Mouse (Mus musculus): ENCODE data around the gene Trank1. TPM values are rescaled to one million over a fixed set of nuclear protein-coding genes. Genes with fewer than 3 reads are reported as not detected.

Gene Trank1
- polyA plus RNA-seq, 1 experiment = not detected

DNA sequence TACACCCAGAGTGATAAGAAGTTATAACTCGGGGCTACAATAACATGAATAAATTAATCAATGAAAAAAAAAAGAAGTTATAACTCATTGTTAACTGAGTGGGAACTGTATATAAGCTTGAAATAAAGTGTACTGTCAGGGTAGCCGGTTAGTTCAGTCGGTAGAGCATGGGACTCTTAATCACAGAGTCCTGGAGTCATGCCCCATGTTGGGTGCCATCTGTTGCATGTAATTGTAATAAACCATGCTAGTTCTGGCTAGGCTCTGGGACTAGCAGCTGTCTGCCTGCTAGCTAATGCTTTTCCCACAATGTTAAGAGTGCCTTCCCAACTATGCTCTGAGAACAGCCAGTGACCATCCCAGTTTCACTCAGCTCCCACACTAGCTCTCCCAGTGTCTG lies 60.5 kb downstream of the Trank1 start:
- H3K4me2 ChIP-seq (ENCODE audit: low read depth) = no peak overlapping the region
- no peak overlapping the region for H3K4me3 ChIP-seq
- no peaks in the 10 kb centered on the region for H3K79me2 ChIP-seq (ENCODE audit: control insufficient read depth, insufficient read depth)
- no peaks in the 10 kb centered on the region for H3K36me3 ChIP-seq (ENCODE audit: control insufficient read depth, insufficient read depth)
- TF ChIP-seq CEBPB (IDR thresholded peaks at IDR 0.05; ENCODE audit: insufficient read depth, poor library complexity, severe bottlenecking) (no peak), REST (IDR thresholded peaks at IDR 0.05; ENCODE audit: insufficient read depth, insufficient read length) (no peak), POLR2AphosphoS2 (IDR thresholded peaks at IDR 0.05; ENCODE audit: insufficient read length, low read depth) (no peak)
- H3K27me3 ChIP-seq (ENCODE audit: control insufficient read depth, insufficient read depth, insufficient read length) = no peaks in the 10 kb centered on the region
- no peak overlapping the region for H3ac ChIP-seq (ENCODE audit: control insufficient read depth, insufficient read length)

DNA sequence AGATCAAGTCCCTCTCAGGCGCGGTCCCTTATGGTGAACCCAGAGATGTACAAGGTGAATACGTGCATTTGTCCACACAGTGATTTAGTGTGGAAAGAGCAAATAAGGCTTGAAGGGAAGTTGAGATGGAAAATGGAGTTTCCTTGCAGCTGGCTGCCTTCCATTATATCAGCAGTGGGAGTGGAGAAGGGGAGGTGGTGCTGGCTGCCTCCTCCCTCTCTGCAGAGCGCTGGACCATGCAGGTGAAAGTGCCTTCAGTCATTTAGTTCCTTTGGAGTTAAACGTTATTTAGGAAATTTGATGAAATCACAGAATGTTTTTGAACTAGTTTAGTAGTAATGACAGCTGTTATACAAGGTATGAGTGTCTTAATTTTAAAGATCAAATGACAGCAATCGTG lies 66.3 kb downstream of the Trank1 start:
- no peak overlapping the region for H3ac ChIP-seq (ENCODE audit: control insufficient read depth, insufficient read length)
- peaks cover 5% of the 10 kb centered on the region for H3K27me3 ChIP-seq (ENCODE audit: control insufficient read depth, insufficient read depth, insufficient read length)
- no peak overlapping the region for H3K4me3 ChIP-seq
- no peak overlapping the region for H3K4me2 ChIP-seq (ENCODE audit: low read depth)
- no peak for TF ChIP-seq POLR2A (IDR thresholded peaks at IDR 0.05; ENCODE audit: insufficient read length, low read depth)
- TF ChIP-seq CEBPB (IDR thresholded peaks at IDR 0.05; ENCODE audit: insufficient read depth, poor library complexity, severe bottlenecking) = no peak
- no peak for TF ChIP-seq E2F4 (IDR thresholded peaks at IDR 0.05; ENCODE audit: insufficient read depth)
- no peak for TF ChIP-seq SRF (IDR thresholded peaks at IDR 0.05; ENCODE audit: control insufficient read depth, insufficient read length, low read depth)
- TF ChIP-seq TCF3 (IDR thresholded peaks at IDR 0.05; ENCODE audit: insufficient read length, low read depth) = no peak
- no peak for TF ChIP-seq USF1 (IDR thresholded peaks at IDR 0.05; ENCODE audit: low read depth)
- no peaks in the 10 kb centered on the region for H3K36me3 ChIP-seq (ENCODE audit: control insufficient read depth, insufficient read depth)
- H3K79me2 ChIP-seq (ENCODE audit: control insufficient read depth, insufficient read depth) = no peaks in the 10 kb centered on the region

DNA sequence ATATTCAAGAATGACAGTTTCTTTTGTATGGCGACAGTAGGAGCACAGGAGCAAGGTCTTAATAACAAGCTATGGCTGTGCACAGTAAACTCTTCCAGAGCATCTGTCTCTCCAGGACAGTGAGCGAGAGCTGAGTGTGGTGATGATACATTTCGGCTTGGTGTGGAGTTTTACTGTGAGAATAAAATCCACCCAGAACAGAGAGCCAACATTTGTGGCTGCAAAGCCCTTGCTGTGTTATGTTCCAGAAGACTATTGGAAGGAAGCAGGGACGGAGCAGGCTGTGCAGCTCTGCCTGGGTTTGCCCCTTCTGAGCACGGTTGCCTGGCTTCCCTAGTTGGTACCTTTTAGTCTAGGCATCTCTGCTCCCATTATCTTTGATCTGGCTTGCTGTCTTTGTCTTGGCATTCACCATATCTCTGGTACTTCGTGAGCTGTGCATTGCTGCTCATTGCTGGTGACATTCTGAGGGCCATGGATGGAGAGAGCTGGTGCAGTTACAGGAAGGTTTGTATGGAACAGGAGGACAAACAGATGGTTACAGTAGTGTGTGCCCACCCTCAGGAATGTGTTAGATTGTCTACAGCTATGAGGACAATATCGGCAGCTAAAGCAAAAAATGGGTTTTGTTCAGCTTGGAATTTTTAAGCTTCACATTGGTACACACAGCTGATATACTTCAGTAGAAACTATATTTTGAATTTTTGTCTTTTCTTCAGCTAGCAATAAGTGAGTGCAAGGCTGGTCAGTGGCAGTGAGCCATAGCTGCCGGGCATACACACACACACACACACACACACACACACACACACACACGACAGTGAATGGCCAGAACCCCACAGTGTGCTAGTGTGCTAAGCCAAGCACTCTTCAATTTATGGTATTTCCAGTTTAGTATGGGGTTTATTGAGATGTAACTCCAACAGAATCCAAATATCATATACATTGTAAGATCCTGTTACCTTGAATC lies 69.8 kb downstream of the Trank1 start:
- TF ChIP-seq CEBPB (IDR thresholded peaks at IDR 0.05; ENCODE audit: insufficient read depth, poor library complexity, severe bottlenecking) = no peak
- no peak for TF ChIP-seq TCF3 (IDR thresholded peaks at IDR 0.05; ENCODE audit: insufficient read length, low read depth)
- no peak for TF ChIP-seq MYOD1 (IDR thresholded peaks at IDR 0.05; ENCODE audit: control insufficient read depth in 1 of 3, insufficient read length in 2 of 3, low read depth in 2 of 3)
- TF ChIP-seq USF1 (IDR thresholded peaks at IDR 0.05; ENCODE audit: low read depth) = no peak
- no peak for TF ChIP-seq MAX (IDR thresholded peaks at IDR 0.05; ENCODE audit: low read depth)
- TF ChIP-seq E2F4 (IDR thresholded peaks at IDR 0.05; ENCODE audit: insufficient read depth) = no peak
- no peak for TF ChIP-seq TCF12 (IDR thresholded peaks at IDR 0.05; ENCODE audit: insufficient read depth, poor library complexity, severe bottlenecking)
- TF ChIP-seq POLR2AphosphoS2 (IDR thresholded peaks at IDR 0.05; ENCODE audit: insufficient read length, low read depth) = no peak
- TF ChIP-seq SRF (IDR thresholded peaks at IDR 0.05; ENCODE audit: control insufficient read depth, insufficient read length, low read depth) = no peak
- TF ChIP-seq REST (IDR thresholded peaks at IDR 0.05; ENCODE audit: insufficient read depth, insufficient read length) = no peak
- TF ChIP-seq POLR2A (IDR thresholded peaks at IDR 0.05; ENCODE audit: insufficient read length, low read depth) = no peak
- TF ChIP-seq MYOG (IDR thresholded peaks at IDR 0.05; ENCODE audit: control insufficient read depth in 1 of 3, insufficient read depth in 1 of 3, insufficient read length in 2 of 3, low read depth in 2 of 3) = no peak
- peaks cover 5% of the 10 kb centered on the region for H3K27me3 ChIP-seq (ENCODE audit: control insufficient read depth, insufficient read depth, insufficient read length)
- no peaks in the 10 kb centered on the region for H3K36me3 ChIP-seq (ENCODE audit: control insufficient read depth, insufficient read depth)
- H3K4me2 ChIP-seq (ENCODE audit: low read depth) = no peak overlapping the region
- H3ac ChIP-seq (ENCODE audit: control insufficient read depth, insufficient read length) = no peak overlapping the region
- no peak overlapping the region for H3K4me3 ChIP-seq
- H3K79me2 ChIP-seq (ENCODE audit: control insufficient read depth, insufficient read depth) = no peaks in the 10 kb centered on the region

DNA sequence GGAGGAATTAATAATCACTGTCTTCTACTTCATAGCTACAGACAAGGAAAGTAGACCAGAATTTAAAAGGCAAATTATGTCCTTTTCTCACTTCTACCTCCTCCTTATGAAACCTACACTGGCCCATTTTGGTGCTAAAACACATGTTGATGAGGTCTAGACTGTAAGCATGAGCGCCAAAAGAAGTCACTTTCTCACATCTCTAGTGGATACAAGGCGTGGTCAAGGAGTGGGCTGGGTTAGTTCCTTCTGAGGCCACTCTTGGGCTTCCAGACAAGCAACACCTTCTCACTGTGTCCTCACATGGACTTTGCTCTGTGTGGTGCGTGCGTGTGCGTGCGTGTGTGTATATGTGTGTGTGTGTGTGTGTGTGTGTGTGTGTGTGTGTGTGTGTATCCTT lies 70.9 kb downstream of the Trank1 start:
- peaks cover 5% of the 10 kb centered on the region for H3K27me3 ChIP-seq (ENCODE audit: control insufficient read depth, insufficient read depth, insufficient read length)
- no peaks in the 10 kb centered on the region for H3K36me3 ChIP-seq (ENCODE audit: control insufficient read depth, insufficient read depth)
- H3K4me2 ChIP-seq (ENCODE audit: low read depth) = no peak overlapping the region
- H3K4me3 ChIP-seq = no peak overlapping the region
- H3ac ChIP-seq (ENCODE audit: control insufficient read depth, insufficient read length) = no peak overlapping the region
- no peaks in the 10 kb centered on the region for H3K79me2 ChIP-seq (ENCODE audit: control insufficient read depth, insufficient read depth)
- TF ChIP-seq E2F4 (IDR thresholded peaks at IDR 0.05; ENCODE audit: insufficient read depth) (no peak), POLR2AphosphoS2 (IDR thresholded peaks at IDR 0.05; ENCODE audit: insufficient read length, low read depth) (no peak), TCF12 (IDR thresholded peaks at IDR 0.05; ENCODE audit: insufficient read depth, poor library complexity, severe bottlenecking) (no peak), POLR2A (IDR thresholded peaks at IDR 0.05; ENCODE audit: insufficient read length, low read depth) (no peak), CEBPB (IDR thresholded peaks at IDR 0.05; ENCODE audit: insufficient read depth, poor library complexity, severe bottlenecking) (no peak), MAX (IDR thresholded peaks at IDR 0.05; ENCODE audit: low read depth) (no peak)

GRCm38 (mm10) chr9:111383046-111383445 lies 71.5 kb downstream of the Trank1 start:
- Histone ChIP-seq H3K36me3 (ENCODE audit: control insufficient read depth, insufficient read depth) (no peaks in the 10 kb centered on the region), H3K27me3 (ENCODE audit: control insufficient read depth, insufficient read depth, insufficient read length) (peaks cover 5% of the 10 kb centered on the region), H3K4me2 (ENCODE audit: low read depth) (no peak overlapping the region), H3K4me3 (no peak overlapping the region), H3K79me2 (ENCODE audit: control insufficient read depth, insufficient read depth) (no peaks in the 10 kb centered on the region), H3ac (ENCODE audit: control insufficient read depth, insufficient read length) (no peak overlapping the region)
- TF ChIP-seq TCF3 (IDR thresholded peaks at IDR 0.05; ENCODE audit: insufficient read length, low read depth) = no peak
- no peak for TF ChIP-seq REST (IDR thresholded peaks at IDR 0.05; ENCODE audit: insufficient read depth, insufficient read length)
- TF ChIP-seq MYOD1 (IDR thresholded peaks at IDR 0.05; ENCODE audit: control insufficient read depth in 1 of 3, insufficient read length in 2 of 3, low read depth in 2 of 3) = no peak
- no peak for TF ChIP-seq E2F4 (IDR thresholded peaks at IDR 0.05; ENCODE audit: insufficient read depth)
- TF ChIP-seq POLR2AphosphoS2 (IDR thresholded peaks at IDR 0.05; ENCODE audit: insufficient read length, low read depth) = no peak
- no peak for TF ChIP-seq TCF12 (IDR thresholded peaks at IDR 0.05; ENCODE audit: insufficient read depth, poor library complexity, severe bottlenecking)
- no peak for TF ChIP-seq POLR2A (IDR thresholded peaks at IDR 0.05; ENCODE audit: insufficient read length, low read depth)
